Mouse (Mus musculus) small intestine, adult 2 months (tissue): ENCODE data around the gene Tmem108.

ENCODE experiments used
- CTCF ChIP-seq: fragments of 200-500 bp; IDR thresholded peaks from 2 replicates; pipeline ENCODE4 v1.5.1; 2012; ENCODE audit warnings: low read depth, mild to moderate bottlenecking, control low read depth, inconsistent platforms, low read length, moderate library complexity, mixed read lengths; ENCODE audit not compliant: insufficient replicate concordance, insufficient read length; ENCODE audit errors: extremely low read depth
- POLR2A ChIP-seq: fragments of 200-500 bp; IDR thresholded peaks from 2 replicates; pipeline ENCODE4 v1.6.1; 2012; ENCODE audit warnings: low read depth, mild to moderate bottlenecking, control low read depth, inconsistent platforms, low read length, moderate library complexity

- TF ChIP-seq POLR2A (no peak), CTCF (peak; percentile 91; the same call in 1 of the 2 replicates)
Observed at GRCm38 (mm10) chr9:103490439-103490838, 271.2 kb downstream of the Tmem108 start.
